Mouse (Mus musculus): ENCODE data around the gene Nup62.

- TF ChIP-seq POLR2A (IDR thresholded peaks at IDR 0.05; ENCODE audit: borderline replicate concordance, low read depth, low read length) (no peak), CTCF (IDR thresholded peaks at IDR 0.05; ENCODE audit: low read depth, low read length) (peak; percentile 14; the same call in 1 of the 2 replicates)
Observed at GRCm38 (mm10) chr7:44866276-44867009, 50.6 kb downstream of the Nup62 start.
